Mouse (Mus musculus) cerebellum, adult 2 months (tissue): ENCODE data around the gene Prss35.

ENCODE experiments used
- CTCF ChIP-seq: fragments of 200-500 bp; IDR thresholded peaks from 2 replicates; pipeline ENCODE4 v1.5.1; 2011; ENCODE audit warnings: low read depth, mild to moderate bottlenecking, control low read depth, low read length, moderate library complexity, borderline replicate concordance; ENCODE audit not compliant: insufficient read depth
- POLR2A ChIP-seq: fragments of 200-500 bp; IDR thresholded peaks from 2 replicates; pipeline ENCODE4 v1.6.1; 2011; ENCODE audit warnings: low read length, control low read depth, borderline replicate concordance; ENCODE audit not compliant: insufficient read depth

DNA sequence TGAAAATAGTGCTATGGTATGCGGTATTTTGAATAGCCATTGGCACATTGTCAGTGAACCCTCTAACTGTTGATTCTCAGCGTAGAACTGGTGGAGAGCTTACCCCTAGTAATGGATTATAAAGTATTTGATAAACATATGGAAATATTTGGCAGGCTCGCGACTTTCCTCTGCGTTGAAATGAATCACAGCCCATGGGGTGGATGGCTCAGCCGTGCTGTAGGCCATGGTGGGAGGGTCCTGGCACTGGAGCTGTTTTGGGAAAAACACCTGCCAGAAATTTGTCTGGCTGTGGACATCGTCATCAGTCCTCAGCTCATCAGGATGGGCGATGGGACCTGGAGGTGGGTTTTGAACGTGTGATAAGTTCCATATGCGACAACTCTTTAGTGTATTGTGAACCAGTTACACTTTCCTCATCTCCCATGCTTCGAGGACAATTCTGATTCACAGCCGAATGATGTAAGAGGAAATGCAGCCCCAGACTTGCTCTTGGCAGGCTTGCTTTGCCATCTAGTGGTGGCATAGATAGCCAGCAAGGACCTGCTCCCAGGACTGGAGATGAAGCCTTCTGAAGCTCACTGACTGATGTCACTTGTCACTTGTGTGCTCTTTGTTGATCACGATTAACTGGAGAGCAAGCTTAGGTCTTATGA is 2.6 kb downstream of the Prss35 start:
- TF ChIP-seq CTCF = peak; percentile 90
- TF ChIP-seq POLR2A = no peak
